Mouse (Mus musculus): ENCODE measurements around the gene Hemk1. TPM values are rescaled to one million over a fixed set of nuclear protein-coding genes. Genes with fewer than 3 reads are reported as not detected.

Gene Hemk1
- polyA plus RNA-seq, 1 experiment: 25.5 TPM

- DNase-seq: peak; percentile 21
- Histone ChIP-seq H3K36me3 (ENCODE audit: control insufficient read depth, insufficient read depth, low read length) (no peaks in the 10 kb centered on the region), H3K4me3 (ENCODE audit: control insufficient read depth, insufficient read depth, low read length) (peak overlapping the region; percentile 24), H3K4me1 (replicated peaks; ENCODE audit: control insufficient read depth, insufficient read depth, low read length) (peaks cover 31% of the 10 kb centered on the region), H3K27me3 (ENCODE audit: control insufficient read depth, insufficient read depth, low read length) (no peaks in the 10 kb centered on the region), H3K27ac (ENCODE audit: control insufficient read depth, insufficient read depth, low read length) (peak overlapping the region; percentile 45)
- TF ChIP-seq POLR2A (IDR thresholded peaks at IDR 0.05; ENCODE audit: control insufficient read depth, extremely low read depth, insufficient read depth, low read length, poor library complexity) (no peak), CTCF (IDR thresholded peaks at IDR 0.05; ENCODE audit: borderline replicate concordance, control insufficient read depth, extremely low read depth, insufficient read depth, low read length, poor library complexity) (no peak)
- WGBS: 32% methylated on average over 16 of the region's 16 CpGs
Measured at GRCm38 (mm10) chr9:107279378-107280321, 58.5 kb downstream of the Hemk1 start.

GRCm38 (mm10) chr9:107278527-107279377, 59.4 kb downstream of the Hemk1 start:
- peaks cover 31% of the 10 kb centered on the region for H3K4me1 ChIP-seq (replicated peaks; ENCODE audit: control insufficient read depth, insufficient read depth, low read length)

GRCm38 (mm10) chr9:107278126-107278525, 60.0 kb downstream of the Hemk1 start:
- WGBS: 86% methylated on average over 4 of the region's 4 CpGs
- TF ChIP-seq POLR2A (IDR thresholded peaks at IDR 0.05; ENCODE audit: control insufficient read depth, extremely low read depth, insufficient read depth, low read length, poor library complexity): no peak
- TF ChIP-seq CTCF (IDR thresholded peaks at IDR 0.05; ENCODE audit: borderline replicate concordance, control insufficient read depth, extremely low read depth, insufficient read depth, low read length, poor library complexity): no peak
- Histone ChIP-seq H3K4me1 (replicated peaks; ENCODE audit: control insufficient read depth, insufficient read depth, low read length) (peaks cover 36% of the 10 kb centered on the region), H3K27ac (ENCODE audit: control insufficient read depth, insufficient read depth, low read length) (no peak overlapping the region), H3K36me3 (ENCODE audit: control insufficient read depth, insufficient read depth, low read length) (no peaks in the 10 kb centered on the region), H3K4me3 (ENCODE audit: control insufficient read depth, insufficient read depth, low read length) (no peak overlapping the region), H3K27me3 (ENCODE audit: control insufficient read depth, insufficient read depth, low read length) (no peaks in the 10 kb centered on the region)
- DNase-seq: no peak

More at GRCm38 (mm10) chr9:107278527-107279377, 59.4 kb downstream of the Hemk1 start:
- no peaks in the 10 kb centered on the region for H3K36me3 ChIP-seq (ENCODE audit: control insufficient read depth, insufficient read depth, low read length)
- WGBS: 57% methylated on average over 8 of the region's 8 CpGs
- DNase-seq: no peak
- no peak overlapping the region for H3K27ac ChIP-seq (ENCODE audit: control insufficient read depth, insufficient read depth, low read length)
- no peak overlapping the region for H3K4me3 ChIP-seq (ENCODE audit: control insufficient read depth, insufficient read depth, low read length)
- TF ChIP-seq POLR2A (IDR thresholded peaks at IDR 0.05; ENCODE audit: control insufficient read depth, extremely low read depth, insufficient read depth, low read length, poor library complexity) (no peak), CTCF (IDR thresholded peaks at IDR 0.05; ENCODE audit: borderline replicate concordance, control insufficient read depth, extremely low read depth, insufficient read depth, low read length, poor library complexity) (no peak)
- H3K27me3 ChIP-seq (ENCODE audit: control insufficient read depth, insufficient read depth, low read length): no peaks in the 10 kb centered on the region

- no peaks in the 10 kb centered on the region for H3K36me3 ChIP-seq (ENCODE audit: control insufficient read depth, insufficient read depth, low read length)
- H3K4me1 ChIP-seq (replicated peaks; ENCODE audit: control insufficient read depth, insufficient read depth, low read length): peaks cover 37% of the 10 kb centered on the region
- no peak overlapping the region for H3K27ac ChIP-seq (ENCODE audit: control insufficient read depth, insufficient read depth, low read length)
- H3K4me3 ChIP-seq (ENCODE audit: control insufficient read depth, insufficient read depth, low read length): no peak overlapping the region
- H3K27me3 ChIP-seq (ENCODE audit: control insufficient read depth, insufficient read depth, low read length): no peaks in the 10 kb centered on the region
- WGBS: 90% methylated on average over 7 of the region's 7 CpGs
- no peak for TF ChIP-seq POLR2A (IDR thresholded peaks at IDR 0.05; ENCODE audit: control insufficient read depth, extremely low read depth, insufficient read depth, low read length, poor library complexity)
- no peak for DNase-seq
Measured at GRCm38 (mm10) chr9:107277603-107278002, 60.5 kb downstream of the Hemk1 start.

Other genes starting within 250 kb of the Hemk1 start
- gene Dock3, start 106.4 kb downstream of the Hemk1 start, polyA plus RNA-seq (2012; rRNA removed): 0.96 and 3.2 TPM in 2 replicates
- gene Mapkapk3, start 48.5 kb downstream of the Hemk1 start, polyA plus RNA-seq (2012; rRNA removed): 30.5 and 43.6 TPM in 2 replicates
- 34.5 and 39.6 TPM in 2 replicates for gene Cish, start 42.3 kb downstream of the Hemk1 start, polyA plus RNA-seq (2012; rRNA removed)
- 0.91 and 1.2 TPM in 2 replicates for gene 6430571L13Rik, start 2.3 kb upstream of the Hemk1 start, polyA plus RNA-seq (2012; rRNA removed)
- 7.7 and 8.9 TPM in 2 replicates for gene Cacna2d2, start 61.3 kb upstream of the Hemk1 start, polyA plus RNA-seq (2012; rRNA removed)
- gene Tmem115, start 195.6 kb upstream of the Hemk1 start, polyA plus RNA-seq (2012; rRNA removed): 49.6 and 55.7 TPM in 2 replicates
- 78.7 and 84.3 TPM in 2 replicates for gene Cyb561d2, start 203.8 kb upstream of the Hemk1 start, polyA plus RNA-seq (2012; rRNA removed)
- gene Nprl2, start 203.9 kb upstream of the Hemk1 start, polyA plus RNA-seq (2012; rRNA removed): 74.5 and 83.5 TPM in 2 replicates
- 2.9 and 3.4 TPM in 2 replicates for gene Zmynd10, start 208.9 kb upstream of the Hemk1 start, polyA plus RNA-seq (2012; rRNA removed)
- 48.8 and 50.8 TPM in 2 replicates for gene Rassf1, start 213.2 kb upstream of the Hemk1 start, polyA plus RNA-seq (2012; rRNA removed)
- 67.3 and 68.1 TPM in 2 replicates for gene Tusc2, start 224.9 kb upstream of the Hemk1 start, polyA plus RNA-seq (2012; rRNA removed)
- gene Hyal2, start 229.6 kb upstream of the Hemk1 start, polyA plus RNA-seq (2012; rRNA removed): 35.6 and 39.8 TPM in 2 replicates
- gene Hyal1, start 238.6 kb upstream of the Hemk1 start, polyA plus RNA-seq (2012; rRNA removed): 8.3 and 10.9 TPM in 2 replicates
- gene Naa80, start 240.5 kb upstream of the Hemk1 start, polyA plus RNA-seq (2012; rRNA removed): 102 and 103 TPM in 2 replicates
- gene Hyal3, start 242.5 kb upstream of the Hemk1 start, polyA plus RNA-seq (2012; rRNA removed): 2.4 TPM in 2 replicates
- gene Ifrd2, start 249.3 kb upstream of the Hemk1 start, polyA plus RNA-seq (2012; rRNA removed): 65.1 and 67.4 TPM in 2 replicates

Data from thymus, adult 2 months (tissue).